Mouse (Mus musculus) ES-Bruce4 (cell line): Measurements from ENCODE around the gene Bcdin3d. TPM values are rescaled to one million over a fixed set of nuclear protein-coding genes. Genes with fewer than 3 reads are reported as not detected.

Experiments
- H3K27ac ChIP-seq: 2 replicates; pipeline ENCODE4 v1.5.1; 2012; ENCODE audit warnings: low read length, inconsistent platforms; ENCODE audit not compliant: insufficient read depth
- H3K27me3 ChIP-seq: 2 replicates; pipeline ENCODE4 v1.6.1; 2012; ENCODE audit warnings: mild to moderate bottlenecking, low read length, inconsistent platforms; ENCODE audit not compliant: control insufficient read depth, poor library complexity, insufficient read depth, severe bottlenecking
- H3K36me3 ChIP-seq: 2 replicates; pipeline ENCODE4 v1.6.1; 2012; ENCODE audit warnings: inconsistent platforms, mild to moderate bottlenecking, low read length, moderate library complexity; ENCODE audit not compliant: control insufficient read depth, poor library complexity, insufficient read depth, severe bottlenecking
- H3K4me1 ChIP-seq: one replicate; pipeline ENCODE4 v1.8.1; 2011; ENCODE audit warnings: low read length; ENCODE audit not compliant: control insufficient read depth, insufficient read depth
- H3K4me3 ChIP-seq: 2 replicates; pipeline ENCODE4 v1.5.1; 2011; ENCODE audit warnings: low read depth, mild to moderate bottlenecking, low read length
- H3K9ac ChIP-seq: 2 replicates; pipeline ENCODE4 v1.6.1; 2012; ENCODE audit warnings: low read depth, mild to moderate bottlenecking, inconsistent platforms; ENCODE audit not compliant: poor library complexity, severe bottlenecking
- H3K9me3 ChIP-seq: replicated peaks from 2 replicates; pipeline ENCODE4 v1.6.1; 2012; ENCODE audit warnings: mild to moderate bottlenecking, low read length, inconsistent platforms; ENCODE audit not compliant: control insufficient read depth, poor library complexity, insufficient read depth, severe bottlenecking
- CTCF ChIP-seq: IDR thresholded peaks from one replicate; pipeline ENCODE4 v1.8.1; 2011; ENCODE audit warnings: low read depth, low read length
- EP300 ChIP-seq: IDR thresholded peaks from 2 replicates; pipeline ENCODE4 v1.6.1; 2011; ENCODE audit warnings: low read depth, low read length; ENCODE audit not compliant: insufficient read depth
- POLR2A ChIP-seq: IDR thresholded peaks from one replicate; pipeline ENCODE4 v1.8.1; 2011; ENCODE audit warnings: low read length; ENCODE audit not compliant: insufficient read depth
- polyA plus RNA-seq: library from polyadenylated mRNA; stranded (reverse); fragments of >200 nt; gene quantifications from 2 replicates; pipeline ENCODE4 v1.2.4, GENCODE M21; 2011; ENCODE audit warnings: low read depth; ENCODE audit not compliant: missing spikeins, insufficient read depth, insufficient read length

Gene Bcdin3d
- polyA plus RNA-seq, 1 experiment, result 10.7 TPM

DNA sequence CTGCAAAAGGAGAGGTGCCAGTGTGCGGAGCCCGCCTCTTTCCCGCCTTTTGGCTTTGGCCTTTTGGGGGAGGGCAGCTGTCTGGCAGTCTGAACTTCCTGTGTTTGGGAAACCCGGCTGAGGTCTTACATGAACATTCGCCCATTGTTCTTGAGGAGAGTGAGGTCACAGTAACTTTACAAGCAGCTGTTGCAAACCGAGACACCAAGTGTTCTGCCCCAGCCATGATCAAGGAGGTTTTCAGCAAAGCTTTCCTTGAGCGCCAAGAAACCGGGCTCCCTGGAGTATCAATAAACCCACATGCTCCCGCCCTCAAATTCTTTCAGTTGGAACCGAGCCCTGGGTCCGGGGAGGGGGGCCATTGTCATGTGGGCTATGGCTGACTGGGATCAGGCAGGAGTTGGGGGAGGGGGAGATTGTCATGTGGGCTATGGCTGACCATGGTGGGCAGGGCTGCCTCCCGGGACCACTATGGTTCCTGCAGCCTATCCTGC lies 54.0 kb downstream of the Bcdin3d start:
- Histone ChIP-seq H3K27ac (peak overlapping the region; percentile 95), H3K4me3 (peak overlapping the region; percentile 53), H3K27me3 (no peaks in the 10 kb centered on the region), H3K4me1 (no peaks in the 10 kb centered on the region), H3K36me3 (no peaks in the 10 kb centered on the region), H3K9ac (peak overlapping the region; percentile 36), H3K9me3 (no peaks in the 10 kb centered on the region)
- TF ChIP-seq POLR2A (peak; percentile 17), CTCF (no peak)

DNA sequence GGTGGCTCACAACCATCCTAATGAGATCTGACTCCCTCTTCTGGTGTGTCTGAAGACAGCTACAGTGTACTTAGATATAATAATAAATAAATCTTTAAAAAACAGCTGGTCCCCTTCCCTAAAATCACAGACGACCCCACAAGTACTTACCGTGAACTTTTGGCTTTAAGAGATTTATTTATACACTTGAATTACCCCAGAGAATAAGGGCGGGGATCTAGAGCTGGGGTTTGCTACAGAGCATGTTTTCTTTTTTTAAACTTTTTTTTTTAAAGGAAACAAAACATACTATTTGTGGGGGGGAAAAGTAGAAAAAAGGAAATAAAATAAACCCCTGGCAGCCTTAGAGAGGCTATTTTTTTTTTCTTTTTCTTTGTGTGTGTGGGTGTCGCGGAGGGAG lies 54.4 kb downstream of the Bcdin3d start:
- Histone ChIP-seq H3K4me1 (no peaks in the 10 kb centered on the region), H3K4me3 (no peak overlapping the region), H3K9ac (peak overlapping the region; percentile 36)

More for the DNA sequence above, 54.4 kb downstream of the Bcdin3d start:
- no peaks in the 10 kb centered on the region for H3K36me3 ChIP-seq
- H3K27ac ChIP-seq, result no peak overlapping the region
- H3K9me3 ChIP-seq, result no peaks in the 10 kb centered on the region
- no peaks in the 10 kb centered on the region for H3K27me3 ChIP-seq
- TF ChIP-seq POLR2A (no peak), EP300 (no peak), CTCF (no peak)

Other genes with a start within 250 kb of the Bcdin3d start
- gene Kcnh3, start 249.9 kb downstream of the Bcdin3d start, polyA plus RNA-seq, result 0.99 and 1.3 TPM in 2 replicates
- 76.2 and 84.9 TPM in 2 replicates for gene Mcrs1, start 222.8 kb downstream of the Bcdin3d start, polyA plus RNA-seq
- 42.8 and 51.2 TPM in 2 replicates for gene Prpf40b, start 179.6 kb downstream of the Bcdin3d start, polyA plus RNA-seq
- gene Fam186b, start 178.8 kb downstream of the Bcdin3d start, polyA plus RNA-seq, result not detected in 2 replicates
- 10.1 and 10.2 TPM in 2 replicates for gene Fmnl3, start 104.2 kb downstream of the Bcdin3d start, polyA plus RNA-seq
- gene Tmbim6, start 81.8 kb downstream of the Bcdin3d start, polyA plus RNA-seq, result 429 and 499 TPM in 2 replicates
- gene Nckap5l, start 17.0 kb downstream of the Bcdin3d start, polyA plus RNA-seq, result 6.1 and 10.4 TPM in 2 replicates
- 0.72 and 0.90 TPM in 2 replicates for gene Faim2, start 53.4 kb upstream of the Bcdin3d start, polyA plus RNA-seq
- not detected in 2 replicates for gene Aqp2, start 104.3 kb upstream of the Bcdin3d start, polyA plus RNA-seq
- gene Aqp5, start 116.1 kb upstream of the Bcdin3d start, polyA plus RNA-seq, result not detected in 2 replicates
- gene Aqp6, start 126.7 kb upstream of the Bcdin3d start, polyA plus RNA-seq, result 0.32 and 0.42 TPM in 2 replicates
- gene Racgap1, start 176.9 kb upstream of the Bcdin3d start, polyA plus RNA-seq, result 122 and 134 TPM in 2 replicates
- gene Asic1, start 195.6 kb upstream of the Bcdin3d start, polyA plus RNA-seq, result 3.9 and 4.1 TPM in 2 replicates
- gene Smarcd1, start 227.4 kb upstream of the Bcdin3d start, polyA plus RNA-seq, result 92.3 and 100 TPM in 2 replicates
- gene Gm17349, start 230.8 kb upstream of the Bcdin3d start, polyA plus RNA-seq, result not detected in 2 replicates
- 0.28 and 1.9 TPM in 2 replicates for gene Gpd1, start 242.8 kb upstream of the Bcdin3d start, polyA plus RNA-seq